Mouse (Mus musculus) embryonic fibroblast, embryonic 13.5 days (primary cell): ENCODE data around the gene Olfr279.

ENCODE experiments used
- CTCF ChIP-seq: IDR thresholded peaks from 2 replicates; pipeline ENCODE4 v1.5.1; 2011; ENCODE audit warnings: mild to moderate bottlenecking, control low read depth, low read length, moderate library complexity, borderline replicate concordance; ENCODE audit not compliant: insufficient read depth
- POLR2A ChIP-seq: IDR thresholded peaks from 2 replicates; pipeline ENCODE4 v1.6.1; 2011; ENCODE audit warnings: low read depth, mild to moderate bottlenecking, control low read depth, low read length, moderate library complexity

DNA sequence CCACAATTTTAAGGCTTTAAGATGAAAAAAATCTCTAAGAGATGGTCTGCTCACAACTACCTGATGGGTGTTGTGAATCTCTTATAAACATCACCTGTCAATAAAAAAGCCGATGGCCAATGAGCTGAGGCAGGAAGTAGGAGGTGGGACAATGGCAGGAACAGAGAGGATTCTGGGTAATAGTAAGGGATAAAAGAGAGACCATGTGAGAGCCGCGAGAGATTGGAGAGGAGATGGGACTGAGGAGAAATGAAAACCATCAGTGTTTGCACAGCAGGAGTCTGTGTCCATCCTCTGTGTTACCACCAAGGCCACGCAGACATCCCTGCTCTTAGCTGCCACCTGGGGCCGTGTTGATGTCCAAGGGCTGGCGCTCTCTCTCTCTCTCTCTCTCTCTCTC, 15.1 kb downstream of the Olfr279 start:
- TF ChIP-seq CTCF (no peak), POLR2A (no peak)
